Mouse (Mus musculus) left cerebral cortex, adult 2 months (tissue): Measurements from ENCODE around the gene Ccr8. TPM values are rescaled to one million over a fixed set of nuclear protein-coding genes. Genes with fewer than 3 reads are reported as not detected.

Experiments used
- DNase-seq, 2 experiments: peaks; one replicate each; pipeline ENCODE4 v3.0.0; 2021 to 2022; ENCODE audit warnings: low spot score in 2 of 2, mixed read lengths in 1 of 2; ENCODE audit errors: extremely low spot score in 1 of 2
- H3K27ac ChIP-seq: fragments of 200-600 bp; 2 replicates; pipeline ENCODE4 v1.8.1; 2022
- H3K4me3 ChIP-seq: fragments of 200-600 bp; 2 replicates; pipeline ENCODE4 v1.8.1; 2022
- CTCF ChIP-seq: fragments of 200-600 bp; IDR thresholded peaks from 2 replicates; pipeline ENCODE4 v1.8.1; 2022; ENCODE audit warnings: antibody characterized with exemption, mild to moderate bottlenecking, moderate library complexity
- intact Hi-C: fragments of 180-260 bp; cut with DNase I; formaldehyde crosslinking; loops from one replicate; pipeline ENCODE4 v1.15.1; 2025
- total RNA-seq, 2 experiments: library from RNA; stranded (reverse); gene quantifications; 2 replicates each; pipeline ENCODE4 v1.2.3; 2021

Ccr8 gene
- total RNA-seq, 2 experiments from 2014 or later = not detected

DNA sequence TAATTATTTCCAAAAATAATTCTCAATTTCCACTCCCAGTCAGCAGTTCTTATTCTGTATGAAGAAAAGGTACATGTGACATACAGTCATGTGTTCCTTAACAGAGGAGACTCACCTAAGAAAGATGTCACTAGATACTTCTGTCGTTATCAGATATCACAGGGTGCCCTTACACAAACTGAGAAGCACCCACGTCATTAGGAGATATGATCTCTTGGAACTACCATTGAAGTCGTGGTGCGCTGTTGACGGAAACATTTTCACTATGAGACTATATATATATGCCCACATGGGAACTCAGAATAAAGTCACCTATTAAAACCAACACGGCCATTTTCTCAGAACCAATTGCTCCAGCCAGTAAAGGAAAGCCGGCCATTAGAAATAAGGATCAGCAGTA, 17.4 kb upstream of the Ccr8 start:
- intact Hi-C loops = no loop called here
- H3K27ac ChIP-seq = no peak overlapping the region
- H3K4me3 ChIP-seq = no peak overlapping the region
- DNase-seq = no peak
- no peak for TF ChIP-seq CTCF

- no peak for TF ChIP-seq CTCF
- H3K27ac ChIP-seq = no peak overlapping the region
- no peak overlapping the region for H3K4me3 ChIP-seq
- intact Hi-C loops = no loop called here
- no peak for DNase-seq
These were observed 13.7 kb upstream of the Ccr8 start for GRCm38 (mm10) chr9:120078241-120078640.

- TF ChIP-seq CTCF = no peak
- Histone ChIP-seq H3K4me3 (no peak overlapping the region), H3K27ac (no peak overlapping the region)
- no peak for DNase-seq
- intact Hi-C loops = loop anchor here (5.0 kb wide), 1 partner anchor 128 kb away; no protein-coding TSS in a partner anchor
These were observed 12.0 kb upstream of the Ccr8 start for GRCm38 (mm10) chr9:120079901-120080300.

DNA sequence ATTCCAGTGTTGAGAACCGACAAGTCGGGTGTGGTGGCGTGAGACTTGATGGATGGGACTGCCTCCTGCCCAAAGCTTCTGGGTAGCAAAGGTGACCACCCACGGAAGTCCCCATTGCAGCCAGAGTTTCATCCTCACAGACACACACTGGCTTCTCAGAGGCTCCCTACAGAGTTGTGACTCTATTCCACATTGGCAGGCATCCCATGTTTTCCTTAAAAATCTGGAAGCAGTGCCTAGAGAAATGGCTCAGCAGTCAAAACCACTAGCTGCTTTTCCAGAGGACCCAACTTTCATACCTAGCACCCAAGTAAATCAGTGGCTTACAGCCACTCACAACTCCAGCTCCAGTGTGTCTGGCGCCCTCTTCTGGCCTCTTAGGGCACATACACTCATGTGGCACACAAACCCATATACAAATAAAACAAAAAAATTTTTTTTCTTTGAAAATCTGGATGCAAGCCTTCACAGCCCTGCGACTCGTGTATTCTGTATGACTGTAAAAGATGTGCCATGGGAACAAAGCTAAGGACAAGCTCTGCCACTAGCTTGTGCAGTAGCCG, 11.3 kb upstream of the Ccr8 start:
- Histone ChIP-seq H3K4me3 (no peak overlapping the region), H3K27ac (no peak overlapping the region)
- peak; percentile 38 for TF ChIP-seq CTCF
- peak; percentile 26 to 33 for DNase-seq
- intact Hi-C loops = loop anchor here (5.0 kb wide), 1 partner anchor 128 kb away; no protein-coding TSS in a partner anchor

- no peak overlapping the region for H3K27ac ChIP-seq
- H3K4me3 ChIP-seq = no peak overlapping the region
- intact Hi-C loops = loop anchor here (5.0 kb wide), 1 partner anchor 129 kb away; no protein-coding TSS in a partner anchor
- no peak; the same call in none of the 2 replicates for TF ChIP-seq CTCF
- no peak for DNase-seq
These were observed 10.7 kb upstream of the Ccr8 start for GRCm38 (mm10) chr9:120081247-120081646.

DNA sequence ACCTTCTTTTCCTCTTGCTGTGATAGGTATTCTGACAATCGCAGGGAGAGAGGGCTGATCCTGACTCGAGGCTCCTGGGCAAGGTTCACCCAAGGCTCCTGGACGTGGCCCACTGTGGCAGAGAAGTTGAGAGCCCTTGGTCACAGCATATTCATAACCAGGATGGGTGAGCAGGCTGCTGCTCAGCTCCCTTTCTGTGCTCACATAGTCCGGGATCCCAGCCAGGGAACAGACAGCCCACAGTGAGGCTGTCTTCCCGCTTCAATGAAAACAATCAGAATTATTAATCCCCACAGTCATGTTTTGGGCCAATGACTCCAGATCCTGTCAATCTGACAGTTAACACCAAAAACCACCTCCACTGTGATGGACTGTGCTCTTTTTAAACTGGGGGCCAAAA, 9.9 kb upstream of the Ccr8 start:
- peak in 1 of 2 experiments; percentile 25 for DNase-seq
- TF ChIP-seq CTCF = no peak
- intact Hi-C loops = loop anchor here (5.0 kb wide), 1 partner anchor 130 kb away; no protein-coding TSS in a partner anchor
- H3K27ac ChIP-seq = no peak overlapping the region
- H3K4me3 ChIP-seq = no peak overlapping the region

- no peak overlapping the region for H3K4me3 ChIP-seq
- intact Hi-C loops = loop anchor here (5.0 kb wide), 1 partner anchor 130 kb away; no protein-coding TSS in a partner anchor
- no peak for TF ChIP-seq CTCF
- DNase-seq = no peak
- H3K27ac ChIP-seq = no peak overlapping the region
These were observed 9.2 kb upstream of the Ccr8 start for GRCm38 (mm10) chr9:120082691-120083090.

- TF ChIP-seq CTCF = no peak
- intact Hi-C loops = loop anchor here (5.0 kb wide), 1 partner anchor 131 kb away; no protein-coding TSS in a partner anchor
- Histone ChIP-seq H3K27ac (no peak overlapping the region), H3K4me3 (no peak overlapping the region)
- DNase-seq = no peak
These were observed 8.6 kb upstream of the Ccr8 start for GRCm38 (mm10) chr9:120083158-120083894.

GRCm38 (mm10) chr9:120084406-120084805, 7.5 kb upstream of the Ccr8 start:
- no peak for TF ChIP-seq CTCF
- intact Hi-C loops = loop anchor here (5.0 kb wide), 1 partner anchor 132 kb away; no protein-coding TSS in a partner anchor
- H3K27ac ChIP-seq = no peak overlapping the region
- DNase-seq = no peak
- no peak overlapping the region for H3K4me3 ChIP-seq

DNA sequence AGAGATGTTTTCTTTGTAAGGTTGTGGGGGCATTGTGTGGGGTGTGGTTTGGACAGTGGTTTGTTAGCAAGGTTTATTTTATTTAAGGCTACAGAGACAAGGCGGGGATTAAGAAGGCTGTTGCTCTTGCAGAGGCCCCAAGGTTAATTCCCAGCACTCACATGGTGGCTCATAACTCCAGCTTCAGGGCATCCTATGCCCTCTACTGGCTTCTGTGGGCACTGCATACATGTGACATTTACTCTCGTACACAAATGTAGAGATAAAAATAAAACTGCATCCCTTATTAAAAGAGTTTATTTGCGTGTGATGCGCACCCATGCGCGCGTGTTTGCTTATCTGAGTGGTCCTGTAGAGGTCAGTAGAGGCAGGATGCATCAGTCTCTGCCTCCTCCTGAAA, 2.8 kb upstream of the Ccr8 start:
- DNase-seq = no peak
- intact Hi-C loops = no loop called here
- no peak; the same call in 1 of the 2 replicates for TF ChIP-seq CTCF
- no peak overlapping the region for H3K4me3 ChIP-seq
- H3K27ac ChIP-seq = no peak overlapping the region

- H3K4me3 ChIP-seq = no peak overlapping the region
- H3K27ac ChIP-seq = no peak overlapping the region
- TF ChIP-seq CTCF = no peak
- DNase-seq = no peak
- intact Hi-C loops = no loop called here
These were observed 828 bp upstream of the Ccr8 start for GRCm38 (mm10) chr9:120091086-120091485.

DNA sequence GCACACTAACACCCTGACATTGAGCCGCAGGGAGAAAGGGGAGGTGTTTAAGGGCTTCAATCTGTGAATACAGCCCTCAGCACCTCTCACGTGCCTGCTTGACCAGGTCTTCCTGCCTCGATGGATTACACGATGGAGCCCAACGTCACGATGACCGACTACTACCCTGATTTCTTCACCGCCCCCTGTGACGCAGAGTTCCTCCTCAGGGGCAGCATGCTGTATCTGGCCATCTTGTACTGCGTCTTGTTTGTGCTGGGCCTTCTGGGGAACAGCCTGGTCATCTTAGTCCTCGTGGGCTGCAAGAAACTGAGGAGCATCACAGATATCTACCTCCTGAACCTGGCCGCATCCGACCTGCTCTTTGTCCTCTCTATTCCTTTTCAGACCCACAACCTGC, 1.8 kb downstream of the Ccr8 start:
- no peak for DNase-seq
- Histone ChIP-seq H3K27ac (no peak overlapping the region), H3K4me3 (no peak overlapping the region)
- no peak for TF ChIP-seq CTCF
- intact Hi-C loops = no loop called here
